Mouse (Mus musculus) embryonic facial prominence, embryonic 12.5 days (tissue): Measurements from ENCODE around the gene Slc44a1. TPM values are rescaled to one million over a fixed set of nuclear protein-coding genes. Genes with fewer than 3 reads are reported as not detected.

Experiments
- ATAC-seq: fragments of 200-750 bp; cut with Nextera tagmentation; 2 replicates; pipeline ENCODE4 v1.8.0; 2017; ENCODE audit not compliant: insufficient number of reproducible peaks, insufficient read depth, low FRiP score, low TSS enrichment
- H3K27ac ChIP-seq: fragments of 300-500 bp; sonication (generic); 2 replicates; pipeline ENCODE4 v1.5.1; 2016; ENCODE audit warnings: mild to moderate bottlenecking
- H3K27me3 ChIP-seq: fragments of 300-500 bp; sonication (generic); 2 replicates; pipeline ENCODE4 v1.6.1; 2016; ENCODE audit warnings: mild to moderate bottlenecking, moderate library complexity
- H3K36me3 ChIP-seq: fragments of 300-500 bp; sonication (generic); 2 replicates; pipeline ENCODE4 v1.6.1; 2016; ENCODE audit warnings: mild to moderate bottlenecking
- H3K4me1 ChIP-seq: fragments of 300-500 bp; sonication (generic); 2 replicates; pipeline ENCODE4 v1.6.1; 2016
- H3K4me2 ChIP-seq: fragments of 300-500 bp; sonication (generic); replicated peaks from 2 replicates; pipeline ENCODE4 v1.6.1; 2016; ENCODE audit warnings: mild to moderate bottlenecking, moderate library complexity
- H3K4me3 ChIP-seq: fragments of 300-500 bp; sonication (generic); 2 replicates; pipeline ENCODE4 v1.5.1; 2016; ENCODE audit warnings: mild to moderate bottlenecking
- H3K9ac ChIP-seq: fragments of 300-500 bp; sonication (generic); 2 replicates; pipeline ENCODE4 v1.6.1; 2016; ENCODE audit warnings: mild to moderate bottlenecking, moderate library complexity
- H3K9me3 ChIP-seq: fragments of 300-500 bp; sonication (generic); 2 replicates; pipeline ENCODE4 v1.6.1; 2016; ENCODE audit warnings: mild to moderate bottlenecking, moderate library complexity
- WGBS: fragments of 180-500 bp; shearing (Covaris S2); methylation state at CpG from one replicate; pipeline ENCODE4 v1.1.7; 2016; 5-methylcytosine and 5-hydroxymethylcytosine counted together
- polyA plus RNA-seq: library from polyadenylated mRNA; unstranded; fragments of >200 nt; fragmentation: Nextera tagmentation; extraction: Ambion mirVana; gene quantifications from 2 replicates; pipeline ENCODE4 v1.2.1, GENCODE M21; 2016

Gene Slc44a1
- polyA plus RNA-seq, 1 experiment from 2014 or later = 37.0 TPM

- Histone ChIP-seq H3K27ac (no peak overlapping the region), H3K36me3 (no peaks in the 10 kb centered on the region), H3K9me3 (no peaks in the 10 kb centered on the region), H3K4me3 (no peak overlapping the region), H3K27me3 (no peaks in the 10 kb centered on the region), H3K4me2 (no peak overlapping the region), H3K4me1 (peaks cover 2% of the 10 kb centered on the region; the same call in 1 of the 2 replicates), H3K9ac (no peak overlapping the region)
- WGBS = 83% methylated on average over 20 of the region's 20 CpGs
- ATAC-seq = no peak
Measured at GRCm38 (mm10) chr4:53475230-53475952, 35.2 kb downstream of the Slc44a1 start.

GRCm38 (mm10) chr4:53478644-53479043 is 38.4 kb downstream of the Slc44a1 start:
- no peak overlapping the region for H3K4me2 ChIP-seq
- H3K27ac ChIP-seq = no peak overlapping the region
- no peaks in the 10 kb centered on the region; the same call in 1 of the 2 replicates for H3K4me1 ChIP-seq
- no peak overlapping the region for H3K4me3 ChIP-seq
- H3K27me3 ChIP-seq = no peaks in the 10 kb centered on the region
- no peaks in the 10 kb centered on the region for H3K9me3 ChIP-seq
- H3K36me3 ChIP-seq = no peaks in the 10 kb centered on the region
- 74% methylated on average over 4 of the region's 4 CpGs for WGBS
- no peak for ATAC-seq
- no peak overlapping the region for H3K9ac ChIP-seq

GRCm38 (mm10) chr4:53487216-53488188 is 47.3 kb downstream of the Slc44a1 start:
- no peak for ATAC-seq
- Histone ChIP-seq H3K27me3 (no peaks in the 10 kb centered on the region), H3K36me3 (no peaks in the 10 kb centered on the region), H3K4me1 (no peaks in the 10 kb centered on the region), H3K4me2 (no peak overlapping the region), H3K9me3 (no peaks in the 10 kb centered on the region), H3K9ac (no peak overlapping the region), H3K4me3 (no peak overlapping the region), H3K27ac (no peak overlapping the region)
- WGBS = 76% methylated on average over 12 of the region's 12 CpGs

GRCm38 (mm10) chr4:53488803-53489202 is 48.6 kb downstream of the Slc44a1 start:
- Histone ChIP-seq H3K9ac (no peak overlapping the region), H3K9me3 (no peaks in the 10 kb centered on the region), H3K4me2 (no peak overlapping the region), H3K4me1 (no peaks in the 10 kb centered on the region), H3K4me3 (no peak overlapping the region), H3K27me3 (no peaks in the 10 kb centered on the region), H3K36me3 (no peaks in the 10 kb centered on the region), H3K27ac (no peak overlapping the region)
- no peak for ATAC-seq
- 90% methylated on average over 5 of the region's 5 CpGs for WGBS

GRCm38 (mm10) chr4:53490371-53490770 is 50.2 kb downstream of the Slc44a1 start:
- no peak for ATAC-seq
- no peak overlapping the region for H3K4me2 ChIP-seq
- no peaks in the 10 kb centered on the region for H3K9me3 ChIP-seq
- WGBS = 88% methylated on average over 7 of the region's 7 CpGs
- H3K9ac ChIP-seq = no peak overlapping the region
- H3K4me1 ChIP-seq = no peaks in the 10 kb centered on the region
- H3K36me3 ChIP-seq = no peaks in the 10 kb centered on the region
- no peaks in the 10 kb centered on the region for H3K27me3 ChIP-seq
- H3K27ac ChIP-seq = no peak overlapping the region
- no peak overlapping the region for H3K4me3 ChIP-seq

GRCm38 (mm10) chr4:53491269-53491668 is 51.1 kb downstream of the Slc44a1 start:
- H3K27ac ChIP-seq = no peak overlapping the region
- H3K9me3 ChIP-seq = no peaks in the 10 kb centered on the region
- H3K4me1 ChIP-seq = no peaks in the 10 kb centered on the region
- 77% methylated on average over 4 of the region's 4 CpGs for WGBS
- no peak overlapping the region for H3K4me2 ChIP-seq
- H3K27me3 ChIP-seq = no peaks in the 10 kb centered on the region
- no peak for ATAC-seq
- H3K9ac ChIP-seq = no peak overlapping the region
- H3K4me3 ChIP-seq = no peak overlapping the region
- H3K36me3 ChIP-seq = no peaks in the 10 kb centered on the region

GRCm38 (mm10) chr4:53495646-53496045 is 55.4 kb downstream of the Slc44a1 start:
- Histone ChIP-seq H3K36me3 (no peaks in the 10 kb centered on the region), H3K9me3 (no peaks in the 10 kb centered on the region), H3K4me3 (no peak overlapping the region), H3K4me2 (no peak overlapping the region), H3K27ac (no peak overlapping the region), H3K9ac (no peak overlapping the region), H3K27me3 (no peaks in the 10 kb centered on the region), H3K4me1 (no peaks in the 10 kb centered on the region)
- ATAC-seq = no peak
- WGBS = 81% methylated on average over 2 of the region's 2 CpGs

- Histone ChIP-seq H3K4me2 (no peak overlapping the region), H3K4me1 (no peaks in the 10 kb centered on the region), H3K9me3 (no peaks in the 10 kb centered on the region), H3K9ac (no peak overlapping the region), H3K36me3 (no peaks in the 10 kb centered on the region), H3K27ac (no peak overlapping the region), H3K4me3 (no peak overlapping the region), H3K27me3 (no peaks in the 10 kb centered on the region)
- 95% methylated on average over 2 of the region's 2 CpGs for WGBS
- ATAC-seq = no peak
Measured at GRCm38 (mm10) chr4:53502764-53503163, 62.6 kb downstream of the Slc44a1 start.

GRCm38 (mm10) chr4:53512131-53512916 is 72.1 kb downstream of the Slc44a1 start:
- Histone ChIP-seq H3K4me3 (no peak overlapping the region), H3K27me3 (no peaks in the 10 kb centered on the region), H3K27ac (peak overlapping the region; percentile 69), H3K36me3 (no peaks in the 10 kb centered on the region), H3K9ac (no peak overlapping the region), H3K4me2 (no peak overlapping the region), H3K4me1 (peaks cover 25% of the 10 kb centered on the region), H3K9me3 (no peaks in the 10 kb centered on the region)
- WGBS = 45% methylated on average over 15 of the region's 15 CpGs
- peak; percentile 67; the same call in 1 of the 2 replicates for ATAC-seq

GRCm38 (mm10) chr4:53513276-53514081 is 73.3 kb downstream of the Slc44a1 start:
- H3K4me3 ChIP-seq = no peak overlapping the region
- peaks cover 25% of the 10 kb centered on the region for H3K4me1 ChIP-seq
- WGBS = 74% methylated on average over 11 of the region's 11 CpGs
- no peak for ATAC-seq
- no peak overlapping the region for H3K4me2 ChIP-seq
- no peaks in the 10 kb centered on the region for H3K36me3 ChIP-seq
- no peaks in the 10 kb centered on the region for H3K9me3 ChIP-seq
- no peak overlapping the region; the same call in 1 of the 2 replicates for H3K27ac ChIP-seq
- no peak overlapping the region for H3K9ac ChIP-seq
- H3K27me3 ChIP-seq = no peaks in the 10 kb centered on the region
